Mouse (Mus musculus): ENCODE results near the gene Soat2.

Gene Soat2

GRCm38 (mm10) chr15:102150301-102151135 is at the start of gene Soat2:
Gene Soat2, plus strand, starts transcription at chr15:102150526.
- peak in 1 of 2 experiments; percentile 18 for DNase-seq (ENCODE audit: low spot score in 2 of 2)

DNA sequence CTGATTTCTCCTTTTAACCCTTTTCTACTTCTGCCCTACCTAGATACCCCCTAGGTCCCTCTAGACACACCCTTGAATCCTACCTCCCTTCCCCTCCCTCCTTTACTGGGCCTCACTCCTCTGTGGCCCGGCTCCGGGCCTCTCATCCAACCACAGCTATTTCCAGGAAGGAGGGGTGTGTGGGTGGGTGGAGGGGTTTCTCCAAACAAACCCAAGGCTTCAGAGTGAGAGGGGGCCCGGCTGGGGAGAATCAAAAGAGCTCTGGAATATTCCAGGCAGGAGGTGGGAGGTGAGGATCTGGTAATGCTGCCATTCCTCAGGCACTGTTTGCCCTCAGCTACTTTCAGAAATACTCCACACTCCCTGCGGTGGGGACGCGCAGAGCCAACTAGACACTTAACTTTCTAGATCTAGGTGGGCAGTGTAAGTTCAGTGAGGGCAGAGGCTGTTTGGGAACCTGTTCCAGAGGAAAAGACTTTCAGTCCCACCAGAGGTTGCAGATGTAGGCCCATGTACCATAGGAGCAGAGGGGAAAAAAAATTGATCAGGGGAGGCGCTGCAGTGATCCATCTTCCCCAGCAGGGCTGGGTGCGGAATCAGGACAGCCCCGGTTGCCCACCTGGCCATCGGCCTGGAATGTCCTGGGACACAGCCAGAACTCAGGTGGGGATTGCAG is 49.2 kb upstream of the Soat2 start:
- no peak for DNase-seq (ENCODE audit: low spot score in 2 of 2)

DNA sequence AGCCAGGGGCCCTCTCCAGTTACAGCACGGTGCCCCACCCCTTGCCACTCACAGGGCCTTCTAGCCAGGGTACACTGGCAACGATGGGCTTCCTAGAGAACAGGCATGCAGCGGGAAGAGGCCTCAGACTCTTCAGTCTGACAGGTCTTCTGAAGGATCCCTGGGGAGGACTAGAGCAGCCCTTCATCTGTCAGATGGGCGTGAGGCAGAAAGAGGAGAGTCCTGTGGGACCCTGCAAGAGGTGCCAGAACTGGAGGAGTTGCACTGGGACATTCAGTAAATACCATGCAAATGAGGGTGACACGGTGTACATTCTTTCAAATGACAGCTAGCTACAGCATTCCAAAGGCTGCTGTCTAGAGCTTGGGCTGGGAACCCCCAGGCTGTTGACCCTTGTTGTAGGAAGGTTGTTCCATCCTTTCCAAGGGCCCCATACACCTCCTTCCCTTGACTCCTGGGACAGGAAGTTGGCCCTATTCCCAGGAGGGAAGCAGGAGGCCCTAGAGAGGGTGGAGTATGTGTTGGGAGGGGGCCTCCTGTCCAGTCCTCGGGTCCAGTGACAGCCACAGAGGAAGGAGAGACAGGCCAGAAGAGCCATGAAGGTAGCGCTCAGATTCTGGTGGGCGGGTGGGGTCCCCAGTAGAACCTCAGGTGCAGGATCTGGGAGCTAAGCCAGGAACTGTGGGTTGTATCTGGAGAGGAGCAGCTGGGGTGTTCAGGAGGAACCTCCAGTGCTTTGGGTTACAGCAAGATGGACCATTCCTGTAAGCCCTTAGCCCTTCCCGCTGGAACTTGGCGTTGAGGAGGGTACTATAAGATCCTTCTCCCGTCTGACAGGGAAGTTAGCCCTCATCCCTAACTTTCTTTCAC is 48.4 kb upstream of the Soat2 start:
- no peak for DNase-seq (ENCODE audit: low spot score in 2 of 2)

- no peak for DNase-seq (ENCODE audit: low spot score in 2 of 2)
Observed at GRCm38 (mm10) chr15:102102548-102103121, 47.7 kb upstream of the Soat2 start.

- DNase-seq (ENCODE audit: low spot score in 2 of 2): no peak
Observed at GRCm38 (mm10) chr15:102103371-102103946, 46.9 kb upstream of the Soat2 start.

DNA sequence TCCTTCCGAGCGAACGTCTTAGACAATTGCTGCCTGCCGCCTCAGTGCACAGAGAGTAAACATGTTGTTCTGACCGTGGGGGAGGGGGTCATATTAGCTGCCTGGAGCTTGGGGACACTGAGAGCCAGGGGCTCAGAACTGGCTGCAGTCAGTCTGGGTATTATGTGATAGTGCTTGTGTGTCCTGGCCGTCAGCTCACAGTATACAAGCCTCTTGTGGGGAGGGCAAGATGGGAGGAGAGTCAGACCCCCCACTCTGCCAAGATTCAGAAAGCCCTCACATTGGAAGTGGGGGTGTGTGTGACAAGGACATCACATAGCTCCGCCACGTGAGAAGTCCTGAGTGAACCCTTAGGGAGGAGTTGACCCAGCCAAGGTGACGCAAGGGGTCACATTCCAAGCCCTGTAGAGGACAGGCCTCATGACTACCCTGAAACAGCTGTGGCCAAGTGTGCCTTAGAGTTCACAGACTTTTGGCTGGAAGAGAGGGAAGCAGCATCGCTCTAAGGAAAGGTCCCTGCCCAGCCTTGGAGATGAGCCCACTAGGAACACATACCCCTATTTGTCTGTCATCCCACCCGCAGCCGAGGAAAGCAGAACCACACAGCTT is 46.3 kb upstream of the Soat2 start:
- DNase-seq (ENCODE audit: low spot score in 2 of 2): no peak

- no peak for DNase-seq (ENCODE audit: low spot score in 2 of 2)
Observed at GRCm38 (mm10) chr15:102105360-102105759, 45.0 kb upstream of the Soat2 start.

DNA sequence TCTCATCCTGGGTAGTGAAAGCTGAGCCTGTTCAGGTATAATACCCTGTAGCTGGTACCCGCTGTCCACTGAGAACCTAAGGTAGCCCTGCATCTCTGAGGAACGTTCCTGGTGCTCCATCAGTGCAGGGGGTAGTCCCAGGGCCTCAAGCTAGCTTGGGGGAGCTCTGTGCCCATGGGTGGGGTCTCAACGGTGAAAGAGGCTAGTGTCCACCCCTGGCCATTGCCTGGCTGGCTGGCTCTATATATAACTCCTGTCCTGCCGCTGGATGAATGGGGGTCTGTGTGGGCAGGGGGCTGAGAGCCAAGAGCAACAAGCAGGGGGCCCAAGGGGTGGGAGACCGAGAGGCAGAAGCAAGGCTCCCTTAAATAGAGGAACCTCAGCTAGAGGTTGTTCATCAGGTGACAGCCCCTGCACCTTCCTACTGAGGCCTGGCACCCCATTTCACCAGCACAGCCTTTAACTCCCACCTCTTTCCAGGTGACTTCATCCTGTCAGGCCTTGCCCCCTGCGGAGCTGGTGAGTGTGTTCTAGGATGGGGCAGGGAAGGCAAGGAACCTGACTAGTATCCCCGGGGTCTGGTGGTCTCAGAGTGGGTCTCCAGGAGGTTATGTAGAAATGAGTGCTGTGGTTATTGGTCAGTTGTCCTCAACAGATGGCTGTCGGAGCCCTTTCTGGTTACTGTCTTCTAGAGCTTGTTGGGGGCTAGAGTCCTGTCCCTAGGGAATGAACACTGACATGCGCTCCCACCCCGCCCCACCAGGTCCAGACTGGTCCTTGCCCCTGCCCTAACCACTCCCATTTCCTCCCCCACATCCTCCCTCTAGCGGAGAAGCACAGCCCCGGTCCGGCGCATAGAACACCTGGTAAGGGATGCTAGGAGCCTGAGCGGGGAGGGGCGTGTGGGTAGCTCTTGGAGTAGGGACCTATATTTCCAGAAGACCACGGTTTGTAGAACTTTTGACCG is 44.3 kb upstream of the Soat2 start:
- DNase-seq (ENCODE audit: low spot score in 2 of 2): peak; percentile 36 to 45

DNA sequence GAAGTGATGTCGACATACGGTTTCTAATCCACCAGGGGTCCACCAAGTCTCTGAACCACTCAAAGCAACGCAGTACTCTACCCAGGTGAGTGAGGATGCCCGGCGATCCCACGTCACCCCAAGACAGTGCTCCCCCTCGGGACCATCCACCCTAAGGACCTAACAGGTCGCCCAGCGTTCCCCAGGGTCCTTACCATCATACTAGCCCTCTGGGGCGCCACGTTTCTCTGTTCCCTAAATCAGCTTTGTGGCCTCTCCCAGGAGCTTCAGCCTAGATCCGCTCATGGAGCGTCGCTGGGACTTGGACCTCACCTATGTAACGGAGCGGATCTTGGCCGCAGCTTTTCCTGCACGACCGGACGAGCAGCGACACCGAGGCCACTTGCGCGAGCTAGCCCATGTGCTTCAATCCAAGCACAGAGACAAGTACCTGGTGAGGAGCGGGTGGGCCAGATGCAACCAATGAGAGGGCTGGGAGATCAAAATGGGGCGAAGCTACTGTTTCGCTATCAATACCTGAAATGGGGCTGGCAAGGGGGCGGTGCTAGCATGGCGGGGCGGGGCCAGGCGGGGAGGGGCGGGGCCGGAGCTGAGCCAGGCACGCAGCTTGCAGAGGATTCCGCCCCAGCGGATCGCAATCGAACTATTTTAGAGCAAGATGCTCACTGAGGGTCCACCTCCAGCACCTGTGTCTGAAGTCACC is 43.4 kb upstream of the Soat2 start:
- no peak for DNase-seq (ENCODE audit: low spot score in 2 of 2)

DNA sequence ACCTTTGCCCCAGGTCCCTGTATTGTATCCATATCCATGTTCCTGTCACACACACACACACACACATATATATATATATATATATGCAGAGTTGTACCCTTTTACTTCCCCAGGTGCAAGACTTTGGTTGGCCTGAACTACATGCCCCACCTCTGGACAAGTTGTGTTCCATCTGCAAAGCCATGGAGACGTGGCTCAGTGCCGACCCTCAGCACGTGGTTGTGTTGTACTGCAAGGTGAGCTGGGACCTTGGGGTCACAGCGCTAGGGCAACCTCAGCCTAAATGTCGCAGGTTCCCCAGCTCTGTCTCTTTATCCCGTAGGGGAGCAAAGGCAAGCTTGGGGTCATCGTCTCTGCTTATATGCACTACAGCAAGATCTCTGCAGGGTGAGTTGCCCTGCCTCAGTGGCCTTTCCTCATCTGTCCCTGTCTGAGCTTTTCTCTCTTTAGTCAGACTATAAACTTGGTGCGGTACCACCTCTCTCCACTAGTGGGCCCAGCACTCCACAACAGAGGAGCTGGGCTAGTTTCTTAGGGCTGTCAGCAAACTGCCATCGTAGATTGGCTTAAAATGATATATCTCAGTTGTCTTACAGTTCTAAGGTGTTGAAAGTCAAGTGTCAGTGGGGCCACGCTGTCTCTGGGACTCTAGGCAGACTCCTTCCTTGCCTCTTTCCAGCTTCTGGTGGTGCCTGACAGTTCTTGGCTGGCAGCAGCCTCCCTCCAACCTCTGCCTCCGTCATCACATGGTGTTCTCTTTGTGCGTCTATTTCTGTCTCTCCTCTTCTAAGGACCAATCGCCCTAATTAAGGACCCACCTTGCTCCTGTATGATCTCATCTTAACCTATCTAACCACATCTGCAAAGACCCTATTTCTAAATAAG is 42.4 kb upstream of the Soat2 start:
- DNase-seq (ENCODE audit: low spot score in 2 of 2): peak; percentile 46 to 72

GRCm38 (mm10) chr15:102108651-102109525 is 41.4 kb upstream of the Soat2 start:
- DNase-seq (ENCODE audit: low spot score in 2 of 2): peak; percentile 61 to 80

DNA sequence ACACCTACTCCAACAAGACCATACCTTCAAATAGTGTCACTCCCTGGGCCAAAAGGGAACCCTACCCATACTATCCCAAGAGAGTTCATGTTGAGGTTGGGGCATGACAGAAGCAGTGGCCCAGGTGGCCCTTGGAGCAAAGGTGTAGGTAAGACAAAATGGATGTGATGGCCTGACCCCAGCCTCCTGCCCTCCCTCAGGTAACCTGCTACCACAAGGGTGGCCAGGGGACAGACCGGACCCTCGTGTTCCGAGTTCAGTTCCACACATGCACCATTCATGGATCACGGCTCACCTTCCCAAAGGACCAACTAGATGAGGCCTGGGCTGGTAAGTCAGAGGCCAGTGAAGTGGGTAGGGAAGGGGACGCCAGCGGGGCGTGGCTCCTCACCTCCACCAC is 40.1 kb upstream of the Soat2 start:
- DNase-seq (ENCODE audit: low spot score in 2 of 2): no peak

DNA sequence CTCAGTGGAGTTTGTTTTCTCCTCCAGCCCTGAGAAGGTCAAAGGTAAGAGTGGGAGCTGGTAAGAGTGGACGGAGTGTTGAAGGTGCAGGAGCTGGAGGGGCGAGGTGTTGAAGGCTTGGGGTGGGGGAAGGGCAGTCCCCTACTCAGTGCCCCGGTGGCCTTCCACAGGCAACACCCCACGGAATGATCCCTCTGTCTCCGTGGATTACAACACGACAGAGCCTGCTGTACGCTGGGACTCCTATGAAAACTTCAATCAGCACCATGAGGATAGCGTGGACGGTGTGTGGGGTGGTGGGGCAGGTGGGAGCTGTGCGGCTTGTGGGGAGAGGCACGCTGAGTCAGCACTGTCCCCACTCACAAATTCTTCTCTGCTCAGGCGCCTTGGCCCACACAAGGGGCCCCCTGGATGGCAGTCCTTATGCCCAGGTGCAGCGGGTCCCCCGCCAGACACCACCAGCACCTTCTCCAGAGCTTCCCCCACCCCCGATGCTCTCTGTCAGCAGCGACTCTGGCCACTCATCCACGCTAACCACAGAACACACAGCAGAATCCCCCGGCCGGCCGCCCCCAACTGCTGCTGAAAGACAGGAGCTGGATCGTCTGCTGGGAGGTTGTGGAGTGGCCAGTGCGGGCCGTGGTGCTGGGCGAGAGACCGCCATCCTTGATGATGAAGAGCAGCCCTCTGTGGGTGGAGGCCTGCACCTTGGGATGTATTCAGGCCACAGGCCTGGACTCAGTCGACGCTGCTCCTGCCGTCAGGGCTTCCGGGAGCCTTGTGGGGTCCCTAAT is 39.4 kb upstream of the Soat2 start:
- DNase-seq (ENCODE audit: low spot score in 2 of 2): no peak

DNA sequence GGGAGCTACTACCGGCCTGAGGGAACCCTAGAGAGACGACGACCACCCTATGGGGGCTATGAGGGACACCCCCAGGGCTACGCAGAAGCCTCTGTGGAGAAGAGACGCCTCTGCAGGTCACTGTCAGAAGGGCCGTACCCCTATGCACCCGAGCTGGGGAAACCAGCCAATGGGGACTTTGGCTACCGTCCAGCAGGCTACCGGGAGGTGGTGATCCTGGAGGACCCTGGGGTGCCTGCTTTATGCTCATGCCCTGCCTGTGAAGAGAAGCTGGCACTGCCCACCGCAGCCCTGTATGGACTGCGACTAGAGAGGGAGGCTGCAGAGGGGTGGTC is 38.9 kb upstream of the Soat2 start:
- no peak for DNase-seq (ENCODE audit: low spot score in 2 of 2)

DNA sequence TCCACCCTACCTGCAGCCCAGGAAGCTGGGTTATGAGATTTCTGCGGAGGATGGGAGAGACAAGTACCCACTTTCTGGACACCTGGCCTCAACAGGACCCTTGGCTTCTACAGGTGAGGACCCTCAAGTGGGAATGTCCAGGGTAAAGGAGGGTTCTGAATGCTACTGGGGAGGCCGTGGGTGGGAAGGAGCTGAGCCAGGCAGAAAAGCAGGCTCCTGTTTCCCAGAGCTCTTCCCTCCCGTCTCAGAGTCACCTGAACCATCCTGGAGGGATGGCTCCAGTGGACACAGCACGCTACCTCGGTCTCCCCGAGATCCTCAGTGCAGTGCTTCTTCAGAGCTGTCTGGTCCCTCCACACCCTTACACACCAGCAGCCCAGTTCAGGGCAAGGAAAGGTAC is 38.1 kb upstream of the Soat2 start:
- no peak for DNase-seq (ENCODE audit: low spot score in 2 of 2)

GRCm38 (mm10) chr15:102112827-102113226 is 37.5 kb upstream of the Soat2 start:
- no peak for DNase-seq (ENCODE audit: low spot score in 2 of 2)

GRCm38 (mm10) chr15:102113674-102114073 is 36.7 kb upstream of the Soat2 start:
- DNase-seq (ENCODE audit: low spot score in 2 of 2): no peak
